Mouse (Mus musculus) lung, embryonic 15.5 days (tissue): ENCODE data around the gene Wdr48. TPM values are rescaled to one million over a fixed set of nuclear protein-coding genes. Genes with fewer than 3 reads are reported as not detected.

Experiments
- ATAC-seq: fragments of 200-750 bp; cut with Nextera tagmentation; 2 replicates; pipeline ENCODE4 v1.8.0; 2017; ENCODE audit warnings: moderate number of reproducible peaks, borderline replicate concordance; ENCODE audit not compliant: low FRiP score, low TSS enrichment; ENCODE audit errors: extremely low read depth
- H3K27ac ChIP-seq: fragments of 300-500 bp; sonication (generic); 2 replicates; pipeline ENCODE4 v1.5.1; 2015; ENCODE audit warnings: moderate library complexity, mild to moderate bottlenecking, inconsistent platforms
- H3K27me3 ChIP-seq: fragments of 300-500 bp; sonication (generic); 2 replicates; pipeline ENCODE4 v1.6.1; 2015; ENCODE audit warnings: inconsistent platforms
- H3K36me3 ChIP-seq: fragments of 300-500 bp; sonication (generic); 2 replicates; pipeline ENCODE4 v1.6.1; 2015; ENCODE audit warnings: inconsistent platforms
- H3K4me1 ChIP-seq: fragments of 300-500 bp; sonication (generic); 2 replicates; pipeline ENCODE4 v1.6.1; 2015; ENCODE audit warnings: inconsistent platforms
- H3K4me2 ChIP-seq: fragments of 300-500 bp; sonication (generic); 2 replicates; pipeline ENCODE4 v1.6.1; 2015; ENCODE audit warnings: inconsistent platforms, mild to moderate bottlenecking, moderate library complexity
- H3K4me3 ChIP-seq: fragments of 300-500 bp; sonication (generic); 2 replicates; pipeline ENCODE4 v1.5.1; 2015; ENCODE audit warnings: mild to moderate bottlenecking, inconsistent platforms
- H3K9ac ChIP-seq: fragments of 300-500 bp; sonication (generic); 2 replicates; pipeline ENCODE4 v1.6.1; 2015; ENCODE audit warnings: inconsistent platforms
- H3K9me3 ChIP-seq: fragments of 300-500 bp; sonication (generic); 2 replicates; pipeline ENCODE4 v1.6.1; 2016; ENCODE audit warnings: inconsistent platforms
- WGBS: fragments of 180-500 bp; shearing (Covaris S2); methylation state at CpG from one replicate; pipeline ENCODE4 v1.1.7; 2015; 5-methylcytosine and 5-hydroxymethylcytosine counted together
- polyA plus RNA-seq: library from polyadenylated mRNA; unstranded; fragments of >200 nt; fragmentation: Nextera tagmentation; extraction: Ambion mirVana; gene quantifications from 2 replicates; pipeline ENCODE4 v1.2.1, GENCODE M21; 2015

The Wdr48 gene
- polyA plus RNA-seq, 1 experiment from 2014 or later, result 53.3 TPM

GRCm38 (mm10) chr9:119951388-119951787 lies 56.7 kb downstream of the Wdr48 start:
- Histone ChIP-seq H3K4me3 (no peak overlapping the region), H3K36me3 (no peaks in the 10 kb centered on the region), H3K27me3 (no peaks in the 10 kb centered on the region), H3K4me1 (peaks cover 9% of the 10 kb centered on the region), H3K27ac (no peak overlapping the region), H3K9me3 (no peaks in the 10 kb centered on the region), H3K9ac (no peak overlapping the region), H3K4me2 (no peak overlapping the region)
- 80% methylated on average over 9 of the region's 9 CpGs for WGBS
- ATAC-seq, result no peak

- Histone ChIP-seq H3K4me1 (peaks cover 15% of the 10 kb centered on the region), H3K4me2 (no peak overlapping the region), H3K4me3 (no peak overlapping the region), H3K9me3 (no peaks in the 10 kb centered on the region), H3K36me3 (no peaks in the 10 kb centered on the region), H3K27me3 (no peaks in the 10 kb centered on the region), H3K9ac (no peak overlapping the region), H3K27ac (no peak overlapping the region)
- WGBS, result 73% methylated on average over 9 of the region's 9 CpGs
- ATAC-seq, result no peak
These were observed 64.2 kb downstream of the Wdr48 start for GRCm38 (mm10) chr9:119958835-119959234.

GRCm38 (mm10) chr9:119962216-119962615 lies 67.5 kb downstream of the Wdr48 start:
- Histone ChIP-seq H3K9ac (no peak overlapping the region), H3K4me1 (peaks cover 15% of the 10 kb centered on the region), H3K36me3 (no peaks in the 10 kb centered on the region), H3K4me2 (no peak overlapping the region), H3K9me3 (no peaks in the 10 kb centered on the region), H3K27ac (no peak overlapping the region), H3K27me3 (no peaks in the 10 kb centered on the region), H3K4me3 (no peak overlapping the region)
- 65% methylated on average over 4 of the region's 4 CpGs for WGBS
- ATAC-seq, result no peak

GRCm38 (mm10) chr9:119962987-119963667 lies 68.4 kb downstream of the Wdr48 start:
- Histone ChIP-seq H3K9me3 (no peaks in the 10 kb centered on the region), H3K4me3 (no peak overlapping the region), H3K4me1 (peaks cover 15% of the 10 kb centered on the region), H3K27me3 (no peaks in the 10 kb centered on the region), H3K36me3 (no peaks in the 10 kb centered on the region), H3K9ac (no peak overlapping the region), H3K4me2 (peak overlapping the region; percentile 30), H3K27ac (no peak overlapping the region)
- ATAC-seq, result peak; percentile 69; the same call in 1 of the 2 replicates
- 20% methylated on average over 21 of the region's 21 CpGs for WGBS

GRCm38 (mm10) chr9:119964206-119964605 lies 69.5 kb downstream of the Wdr48 start:
- Histone ChIP-seq H3K36me3 (no peaks in the 10 kb centered on the region), H3K9ac (no peak overlapping the region), H3K27me3 (no peaks in the 10 kb centered on the region), H3K27ac (peak overlapping the region; percentile 41; the same call in 1 of the 2 replicates), H3K4me2 (no peak overlapping the region), H3K4me1 (peaks cover 15% of the 10 kb centered on the region), H3K9me3 (no peaks in the 10 kb centered on the region), H3K4me3 (no peak overlapping the region)
- no peak for ATAC-seq
- WGBS, result 55% methylated on average over 3 of the region's 3 CpGs

GRCm38 (mm10) chr9:119965186-119965585 lies 70.5 kb downstream of the Wdr48 start:
- ATAC-seq, result no peak
- 49% methylated on average over 3 of the region's 3 CpGs for WGBS

GRCm38 (mm10) chr9:119966221-119966910 lies 71.7 kb downstream of the Wdr48 start:
- no peak for ATAC-seq
- H3K9me3 ChIP-seq, result no peaks in the 10 kb centered on the region
- no peak overlapping the region for H3K27ac ChIP-seq
- 84% methylated on average over 26 of the region's 26 CpGs for WGBS
- no peak overlapping the region for H3K4me2 ChIP-seq
- peaks cover 31% of the 10 kb centered on the region for H3K4me1 ChIP-seq
- H3K36me3 ChIP-seq, result 0 out of 2 replicates have a peak, but pooled peaks cover 3% of the 10 kb centered on the region
- H3K4me3 ChIP-seq, result no peak overlapping the region
- H3K27me3 ChIP-seq, result no peaks in the 10 kb centered on the region
- no peak overlapping the region for H3K9ac ChIP-seq

More at GRCm38 (mm10) chr9:119965186-119965585, 70.5 kb downstream of the Wdr48 start:
- H3K9ac ChIP-seq, result no peak overlapping the region
- H3K4me3 ChIP-seq, result no peak overlapping the region
- no peaks in the 10 kb centered on the region for H3K27me3 ChIP-seq
- H3K4me1 ChIP-seq, result peaks cover 19% of the 10 kb centered on the region
- no peak overlapping the region for H3K27ac ChIP-seq
- no peak overlapping the region for H3K4me2 ChIP-seq
- H3K36me3 ChIP-seq, result no peaks in the 10 kb centered on the region
- H3K9me3 ChIP-seq, result no peaks in the 10 kb centered on the region

GRCm38 (mm10) chr9:119969811-119970210 lies 75.1 kb downstream of the Wdr48 start:
- no peak for ATAC-seq
- Histone ChIP-seq H3K9ac (no peak overlapping the region), H3K27ac (no peak overlapping the region), H3K4me2 (no peak overlapping the region), H3K27me3 (no peaks in the 10 kb centered on the region), H3K4me3 (no peak overlapping the region), H3K9me3 (no peaks in the 10 kb centered on the region), H3K36me3 (peaks cover 32% of the 10 kb centered on the region), H3K4me1 (peaks cover 25% of the 10 kb centered on the region)
- WGBS, result 73% methylated on average over 7 of the region's 7 CpGs

GRCm38 (mm10) chr9:119970221-119970620 lies 75.5 kb downstream of the Wdr48 start:
- Histone ChIP-seq H3K36me3 (peaks cover 36% of the 10 kb centered on the region), H3K9ac (no peak overlapping the region; the same call in 1 of the 2 replicates), H3K27me3 (no peaks in the 10 kb centered on the region), H3K4me1 (peaks cover 25% of the 10 kb centered on the region), H3K27ac (peak overlapping the region; percentile 35), H3K4me2 (no peak overlapping the region), H3K4me3 (no peak overlapping the region), H3K9me3 (no peaks in the 10 kb centered on the region)
- ATAC-seq, result peak; percentile 28; the same call in 1 of the 2 replicates
- WGBS, result 33% methylated on average over 6 of the region's 6 CpGs

- no peaks in the 10 kb centered on the region for H3K27me3 ChIP-seq
- WGBS, result 66% methylated on average over 7 of the region's 7 CpGs
- H3K9me3 ChIP-seq, result no peaks in the 10 kb centered on the region
- peak overlapping the region; percentile 8; the same call in 1 of the 2 replicates for H3K9ac ChIP-seq
- H3K36me3 ChIP-seq, result peaks cover 38% of the 10 kb centered on the region
- H3K27ac ChIP-seq, result peak overlapping the region; percentile 35
- no peak overlapping the region for H3K4me3 ChIP-seq
- no peak overlapping the region for H3K4me2 ChIP-seq
- H3K4me1 ChIP-seq, result peaks cover 25% of the 10 kb centered on the region
- no peak for ATAC-seq
These were observed 76.3 kb downstream of the Wdr48 start for GRCm38 (mm10) chr9:119970763-119971656.

GRCm38 (mm10) chr9:119972166-119972565 lies 77.5 kb downstream of the Wdr48 start:
- no peak overlapping the region for H3K4me3 ChIP-seq
- H3K4me1 ChIP-seq, result peaks cover 33% of the 10 kb centered on the region
- H3K4me2 ChIP-seq, result no peak overlapping the region
- H3K27me3 ChIP-seq, result no peaks in the 10 kb centered on the region
- no peak overlapping the region for H3K9ac ChIP-seq
- no peak for ATAC-seq
- peaks cover 38% of the 10 kb centered on the region for H3K36me3 ChIP-seq
- no peak overlapping the region for H3K27ac ChIP-seq
- 94% methylated on average over 10 of the region's 10 CpGs for WGBS
- no peaks in the 10 kb centered on the region for H3K9me3 ChIP-seq
